Mouse (Mus musculus) forebrain, embryonic 14.5 days (tissue): ENCODE results near the gene Ino80b. TPM values are rescaled to one million over a fixed set of nuclear protein-coding genes. Genes with fewer than 3 reads are reported as not detected.

Source experiments
- ATAC-seq: fragments of 200-750 bp; cut with Nextera tagmentation; 2 replicates; pipeline ENCODE4 v1.8.0; 2017; ENCODE audit warnings: mild to moderate bottlenecking, moderate library complexity
- DNase-seq: peaks from one replicate; pipeline ENCODE4 v3.0.0-alpha.2; 2015; ENCODE audit warnings: low spot score
- H3K27ac ChIP-seq: fragments of 300-500 bp; sonication (generic); 2 replicates; pipeline ENCODE4 v1.5.1; 2014; ENCODE audit warnings: low read depth, mild to moderate bottlenecking, control low read depth, low read length, moderate library complexity
- H3K27me3 ChIP-seq: fragments of 300-500 bp; sonication (generic); replicated peaks from 2 replicates; pipeline ENCODE4 v1.6.1; 2014; ENCODE audit warnings: low read length, control low read depth, mixed read lengths; ENCODE audit not compliant: control insufficient read depth, insufficient read depth
- H3K36me3 ChIP-seq: fragments of 300-500 bp; sonication (generic); 2 replicates; pipeline ENCODE4 v1.6.1; 2014; ENCODE audit warnings: low read length, control low read depth; ENCODE audit not compliant: control insufficient read depth, insufficient read depth
- H3K4me1 ChIP-seq: fragments of 300-500 bp; sonication (generic); 2 replicates; pipeline ENCODE4 v1.6.1; 2014; ENCODE audit warnings: antibody characterized with exemption, low read length, control low read depth; ENCODE audit not compliant: control insufficient read depth, insufficient read depth
- H3K4me2 ChIP-seq: fragments of 300-500 bp; sonication (generic); 2 replicates; pipeline ENCODE4 v1.6.1; 2014; ENCODE audit warnings: mild to moderate bottlenecking, control low read depth, low read length
- H3K4me3 ChIP-seq: fragments of 300-500 bp; sonication (generic); 2 replicates; pipeline ENCODE4 v1.5.1; 2014; ENCODE audit warnings: low read depth, low read length, control low read depth
- H3K9ac ChIP-seq: fragments of 300-500 bp; sonication (generic); 2 replicates; pipeline ENCODE4 v1.6.1; 2014; ENCODE audit warnings: mild to moderate bottlenecking, low read length, control low read depth, moderate library complexity
- H3K9me3 ChIP-seq: fragments of 300-500 bp; sonication (generic); replicated peaks from 2 replicates; pipeline ENCODE4 v1.6.1; 2016; ENCODE audit warnings: low read length, control low read depth, mixed read lengths; ENCODE audit not compliant: control insufficient read depth
- WGBS: fragments of 180-500 bp; shearing (Covaris S2); extraction: QIAGEN DNeasy Blood & Tissue Kit; methylation state at CpG from one replicate; pipeline ENCODE4 v1.1.7; 2014; 5-methylcytosine and 5-hydroxymethylcytosine counted together
- polyA plus RNA-seq: library from polyadenylated mRNA; unstranded; fragments of >200 nt; fragmentation: Nextera tagmentation; extraction: Ambion mirVana; gene quantifications from 2 replicates; pipeline ENCODE4 v1.2.1, GENCODE M21; 2014

Gene Ino80b
- polyA plus RNA-seq = 15.6 and 17.5 TPM in 2 replicates

DNA sequence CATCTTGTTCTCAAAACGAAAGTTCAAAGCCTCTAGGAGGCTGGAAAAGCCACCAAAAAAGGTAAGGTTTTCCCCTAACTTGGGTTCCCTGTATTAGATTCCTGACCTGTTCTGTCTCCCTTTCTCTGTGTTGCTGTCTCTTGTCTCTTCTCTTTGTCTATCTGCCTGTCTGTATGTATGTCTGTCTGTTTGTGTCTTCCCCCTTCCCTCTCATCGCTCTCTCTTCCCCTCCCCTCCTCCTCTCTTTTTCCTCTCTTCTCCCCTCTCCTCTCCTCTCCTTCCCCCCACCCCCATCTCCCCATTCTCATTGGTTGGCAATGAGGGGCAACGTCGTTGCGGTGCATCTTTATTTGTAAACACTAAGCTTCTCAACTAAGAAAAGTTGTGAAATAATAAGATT lies at the start of gene Ino80b:
TSS of gene Ino80b (minus strand) at position 101 of the 400 bp plus-strand sequence.
- Histone ChIP-seq H3K27me3 (no peaks in the 10 kb centered on the region), H3K4me1 (peaks cover 15% of the 10 kb centered on the region), H3K9ac (peak within 1 kb of the TSS; percentile 72), H3K27ac (peak within 1 kb of the TSS; percentile 44; the same call in 1 of the 2 replicates), H3K4me3 (peak within 1 kb of the TSS; percentile 69), H3K4me2 (peak within 1 kb of the TSS; percentile 87), H3K9me3 (no peaks in the 10 kb centered on the region), H3K36me3 (peaks cover 6% of the 10 kb centered on the region; the same call in 1 of the 2 replicates)
- DNase-seq = no peak
- 17% methylated on average over 5 of the region's 5 CpGs for whole genome bisulfite sequencing
- no peak for ATAC-seq

DNA sequence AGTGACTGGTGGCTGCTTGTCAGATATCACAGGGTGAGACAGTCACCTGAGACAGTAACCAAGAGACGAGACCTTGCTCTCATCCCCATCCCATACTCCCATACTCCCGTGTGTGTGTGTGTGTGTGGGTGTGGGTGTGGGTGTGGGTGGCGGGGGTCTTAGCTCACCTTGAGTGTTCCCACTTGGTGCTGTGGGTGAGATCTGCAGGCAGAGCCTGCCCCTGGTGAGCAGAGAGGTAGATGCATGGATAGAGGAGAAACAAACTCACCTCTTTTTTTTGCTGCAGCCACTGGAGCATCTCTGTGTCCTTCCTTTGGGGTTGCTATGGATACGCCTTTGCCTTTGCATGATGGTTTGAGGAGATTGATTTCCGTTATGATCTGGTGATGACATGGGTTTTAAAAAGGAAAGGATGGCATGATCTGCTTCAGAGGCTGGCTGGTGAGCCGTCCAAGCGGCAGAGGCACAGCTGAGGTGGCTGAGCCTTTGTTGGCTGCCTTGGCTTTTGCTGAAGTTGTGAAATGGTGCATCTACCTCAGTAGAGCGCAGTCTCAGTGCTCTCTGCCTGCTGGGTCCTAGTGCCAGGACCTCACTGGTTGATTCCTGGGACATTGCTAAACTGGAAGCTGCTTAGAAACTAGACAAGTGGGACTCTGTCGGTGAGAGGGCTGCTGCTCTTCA lies 47.1 kb upstream of the Ino80b start:
- DNase-seq (peak; percentile 41), ATAC-seq (peak; percentile 55; the same call in 1 of the 2 replicates)
- Histone ChIP-seq H3K4me3 (peak overlapping the region; percentile 12), H3K27me3 (no peaks in the 10 kb centered on the region), H3K9ac (peak overlapping the region; percentile 48), H3K27ac (peak overlapping the region; percentile 22; the same call in 1 of the 2 replicates), H3K9me3 (no peaks in the 10 kb centered on the region), H3K36me3 (no peaks in the 10 kb centered on the region; the same call in 1 of the 2 replicates), H3K4me1 (no peaks in the 10 kb centered on the region), H3K4me2 (peak overlapping the region; percentile 30)
- 60% methylated on average over 9 of the region's 9 CpGs for WGBS

DNA sequence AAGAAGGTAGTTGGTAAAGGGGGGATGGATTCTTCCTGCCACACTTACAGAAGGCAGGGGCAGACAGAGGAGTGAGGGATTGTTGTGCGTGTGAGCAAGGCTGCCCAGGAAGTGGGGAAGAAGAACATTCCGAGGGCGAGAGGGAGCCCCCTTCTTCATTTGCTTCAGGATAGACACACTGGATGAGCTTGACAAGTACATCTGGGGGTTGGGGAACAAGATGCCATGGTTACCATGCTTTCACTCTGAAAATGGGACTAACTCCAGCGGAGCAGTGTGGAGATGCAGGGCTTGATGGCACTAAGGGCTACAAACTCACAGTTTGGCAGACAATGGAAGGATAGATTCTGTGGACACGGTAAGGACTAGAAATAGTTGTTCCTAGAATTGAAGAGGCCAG lies 45.8 kb upstream of the Ino80b start:
- ATAC-seq = no peak
- Histone ChIP-seq H3K9me3 (no peaks in the 10 kb centered on the region), H3K36me3 (no peaks in the 10 kb centered on the region; the same call in 1 of the 2 replicates), H3K9ac (no peak overlapping the region), H3K4me1 (peaks cover 9% of the 10 kb centered on the region; the same call in 1 of the 2 replicates), H3K27ac (no peak overlapping the region), H3K4me2 (peak overlapping the region; percentile 30), H3K27me3 (no peaks in the 10 kb centered on the region), H3K4me3 (no peak overlapping the region)
- DNase-seq = no peak
- WGBS = 86% methylated on average over 5 of the region's 5 CpGs

- no peaks in the 10 kb centered on the region for H3K9me3 ChIP-seq
- peaks cover 14% of the 10 kb centered on the region for H3K4me1 ChIP-seq
These were observed 44.6 kb upstream of the Ino80b start for GRCm38 (mm10) chr6:83169872-83170271.

DNA sequence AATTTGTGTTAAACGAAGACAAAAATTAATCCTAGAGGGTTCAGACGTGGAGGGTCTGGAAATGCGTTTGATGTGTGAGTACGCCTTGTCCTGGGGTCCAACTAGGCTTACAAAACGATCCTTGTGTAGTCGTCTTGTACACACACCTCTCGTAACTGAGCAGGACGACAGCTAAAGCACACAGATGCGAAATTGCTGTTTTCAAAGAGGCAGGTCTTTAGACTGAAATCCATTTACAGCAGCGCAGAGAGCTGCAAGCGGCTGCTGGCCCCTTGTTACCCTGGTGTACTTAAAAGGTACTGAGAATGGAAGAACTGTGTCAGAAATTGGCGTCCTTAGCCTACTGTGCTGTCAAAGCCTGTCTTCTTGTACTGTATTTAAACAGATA lies 41.0 kb upstream of the Ino80b start:
- H3K4me2 ChIP-seq = peak overlapping the region; percentile 88
- peaks cover 23% of the 10 kb centered on the region for H3K27me3 ChIP-seq
- ATAC-seq (peak; percentile 11), DNase-seq (no peak)
- H3K27ac ChIP-seq = peak overlapping the region; percentile 85; the same call in 1 of the 2 replicates
- H3K9ac ChIP-seq = peak overlapping the region; percentile 90
- H3K4me1 ChIP-seq = peaks cover 16% of the 10 kb centered on the region
- 1% methylated on average over 12 of the region's 12 CpGs for WGBS
- no peaks in the 10 kb centered on the region for H3K9me3 ChIP-seq
- peak overlapping the region; percentile 89 for H3K4me3 ChIP-seq
- H3K36me3 ChIP-seq = no peaks in the 10 kb centered on the region

More at GRCm38 (mm10) chr6:83169872-83170271, 44.6 kb upstream of the Ino80b start:
- no peak for ATAC-seq
- H3K27ac ChIP-seq = no peak overlapping the region
- no peak overlapping the region for H3K4me2 ChIP-seq
- H3K9ac ChIP-seq = no peak overlapping the region
- WGBS = 88% methylated on average over 5 of the region's 5 CpGs
- H3K4me3 ChIP-seq = no peak overlapping the region
- DNase-seq = no peak
- no peaks in the 10 kb centered on the region for H3K27me3 ChIP-seq
- no peaks in the 10 kb centered on the region; the same call in 1 of the 2 replicates for H3K36me3 ChIP-seq

GRCm38 (mm10) chr6:83165607-83166242 lies 40.5 kb upstream of the Ino80b start, which contains the start of gene Dctn1:
Gene Dctn1, plus strand, starts transcription at chr6:83165920.
- Histone ChIP-seq H3K4me2 (peak within 1 kb of the TSS; percentile 88), H3K27me3 (peaks cover 28% of the 10 kb centered on the region), H3K9ac (peak within 1 kb of the TSS; percentile 90), H3K27ac (peak within 1 kb of the TSS; percentile 85), H3K4me1 (peaks cover 16% of the 10 kb centered on the region), H3K36me3 (no peaks in the 10 kb centered on the region), H3K4me3 (peak within 1 kb of the TSS; percentile 89), H3K9me3 (no peaks in the 10 kb centered on the region)
- under 1% methylated on average over 58 of the region's 58 CpGs for WGBS
- ATAC-seq (peak; percentile 91), DNase-seq (peak; percentile 97)

GRCm38 (mm10) chr6:83165026-83165606 lies 39.9 kb upstream of the Ino80b start:
- Histone ChIP-seq H3K27me3 (peaks cover 34% of the 10 kb centered on the region), H3K9me3 (no peaks in the 10 kb centered on the region), H3K4me2 (peak overlapping the region; percentile 88), H3K4me1 (peaks cover 16% of the 10 kb centered on the region), H3K4me3 (peak overlapping the region; percentile 89), H3K36me3 (no peaks in the 10 kb centered on the region), H3K27ac (no peak overlapping the region), H3K9ac (peak overlapping the region; percentile 90)
- DNase-seq = no peak
- peak; percentile 54 for ATAC-seq
- 4% methylated on average over 6 of the region's 6 CpGs for WGBS

- WGBS = 0% methylated on average over 8 of the region's 8 CpGs
- DNase-seq (peak; percentile 73), ATAC-seq (no peak)
- Histone ChIP-seq H3K4me3 (peak overlapping the region; percentile 18; the same call in 1 of the 2 replicates), H3K36me3 (no peaks in the 10 kb centered on the region), H3K4me2 (peak overlapping the region; percentile 41), H3K4me1 (peaks cover 16% of the 10 kb centered on the region), H3K27ac (no peak overlapping the region), H3K9ac (peak overlapping the region; percentile 37), H3K9me3 (no peaks in the 10 kb centered on the region), H3K27me3 (peaks cover 36% of the 10 kb centered on the region)
These were observed 37.5 kb upstream of the Ino80b start for GRCm38 (mm10) chr6:83162701-83163100.
